Mouse (Mus musculus) liver, embryonic 14.5 days (tissue): Measurements from ENCODE around the gene Spop.

ENCODE experiments used
- CTCF ChIP-seq: IDR thresholded peaks from 2 replicates; pipeline ENCODE4 v1.5.1; 2016; ENCODE audit warnings: antibody characterized with exemption, low read depth, control low read depth
- EP300 ChIP-seq: IDR thresholded peaks from 2 replicates; pipeline ENCODE4 v1.6.1; 2016; ENCODE audit warnings: antibody characterized with exemption, low read depth

GRCm38 (mm10) chr11:95379552-95379951, 34.3 kb upstream of the Spop start:
- TF ChIP-seq CTCF (no peak), EP300 (no peak)
